Mouse (Mus musculus) embryonic facial prominence, embryonic 12.5 days (tissue): ENCODE results near the gene Abca8a. TPM values are rescaled to one million over a fixed set of nuclear protein-coding genes. Genes with fewer than 3 reads are reported as not detected.

Experiments
- ATAC-seq: fragments of 200-750 bp; cut with Nextera tagmentation; 2 replicates; pipeline ENCODE4 v1.8.0; 2017; ENCODE audit not compliant: insufficient number of reproducible peaks, insufficient read depth, low FRiP score, low TSS enrichment
- H3K27ac ChIP-seq: fragments of 300-500 bp; sonication (generic); 2 replicates; pipeline ENCODE4 v1.5.1; 2016; ENCODE audit warnings: mild to moderate bottlenecking
- H3K27me3 ChIP-seq: fragments of 300-500 bp; sonication (generic); 2 replicates; pipeline ENCODE4 v1.6.1; 2016; ENCODE audit warnings: mild to moderate bottlenecking, moderate library complexity
- H3K36me3 ChIP-seq: fragments of 300-500 bp; sonication (generic); 2 replicates; pipeline ENCODE4 v1.6.1; 2016; ENCODE audit warnings: mild to moderate bottlenecking
- H3K4me1 ChIP-seq: fragments of 300-500 bp; sonication (generic); 2 replicates; pipeline ENCODE4 v1.6.1; 2016
- H3K4me2 ChIP-seq: fragments of 300-500 bp; sonication (generic); replicated peaks from 2 replicates; pipeline ENCODE4 v1.6.1; 2016; ENCODE audit warnings: mild to moderate bottlenecking, moderate library complexity
- H3K4me3 ChIP-seq: fragments of 300-500 bp; sonication (generic); 2 replicates; pipeline ENCODE4 v1.5.1; 2016; ENCODE audit warnings: mild to moderate bottlenecking
- H3K9ac ChIP-seq: fragments of 300-500 bp; sonication (generic); 2 replicates; pipeline ENCODE4 v1.6.1; 2016; ENCODE audit warnings: mild to moderate bottlenecking, moderate library complexity
- H3K9me3 ChIP-seq: fragments of 300-500 bp; sonication (generic); 2 replicates; pipeline ENCODE4 v1.6.1; 2016; ENCODE audit warnings: mild to moderate bottlenecking, moderate library complexity
- WGBS: fragments of 180-500 bp; shearing (Covaris S2); methylation state at CpG from one replicate; pipeline ENCODE4 v1.1.7; 2016; 5-methylcytosine and 5-hydroxymethylcytosine counted together
- polyA plus RNA-seq: library from polyadenylated mRNA; unstranded; fragments of >200 nt; fragmentation: Nextera tagmentation; extraction: Ambion mirVana; gene quantifications from 2 replicates; pipeline ENCODE4 v1.2.1, GENCODE M21; 2016

The Abca8a gene
- polyA plus RNA-seq, 1 experiment from 2014 or later: 0.27 TPM

DNA sequence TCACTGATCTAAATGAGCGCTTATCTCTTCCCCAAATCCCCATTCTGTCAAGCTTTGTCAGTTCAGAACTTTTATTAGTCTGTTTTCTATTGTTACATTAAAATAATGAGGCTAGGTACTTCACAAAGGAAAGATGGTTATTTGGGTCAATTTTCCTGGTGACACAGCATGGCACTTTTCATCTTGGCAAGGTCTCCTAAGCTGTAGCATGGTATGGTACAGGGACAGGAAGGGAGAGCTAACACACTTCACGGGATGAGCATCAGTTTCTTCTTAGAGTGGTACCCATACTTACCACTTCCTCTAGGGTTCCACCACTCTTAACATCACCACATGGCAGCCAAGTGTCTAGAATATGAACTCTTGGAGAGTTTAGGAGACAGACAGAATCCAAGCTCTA lies 113.9 kb downstream of the Abca8a start:
- H3K27me3 ChIP-seq: no peaks in the 10 kb centered on the region
- no peak for ATAC-seq
- H3K4me3 ChIP-seq: no peak overlapping the region
- H3K4me2 ChIP-seq: no peak overlapping the region
- no peak overlapping the region for H3K27ac ChIP-seq
- no peaks in the 10 kb centered on the region for H3K4me1 ChIP-seq
- WGBS: 87% methylated on average over 2 of the region's 2 CpGs
- H3K9me3 ChIP-seq: no peaks in the 10 kb centered on the region
- H3K36me3 ChIP-seq: 0 out of 2 replicates have a peak, but pooled peaks cover 3% of the 10 kb centered on the region
- no peak overlapping the region for H3K9ac ChIP-seq

Other genes starting within 250 kb of the Abca8a start
- 0.81 and 0.90 TPM in 2 replicates for gene Abca8b, start 100.1 kb downstream of the Abca8a start, polyA plus RNA-seq
- 3.2 and 4.2 TPM in 2 replicates for gene Abca9, start 72.2 kb upstream of the Abca8a start, polyA plus RNA-seq
- gene Abca6, start 155.8 kb upstream of the Abca8a start, polyA plus RNA-seq: 0.63 and 0.76 TPM in 2 replicates
- 6.9 and 8.0 TPM in 2 replicates for gene Abca5, start 241.7 kb upstream of the Abca8a start, polyA plus RNA-seq